Mouse (Mus musculus) intestine, embryonic 16.5 days (tissue): ENCODE results near the gene Pcsk1n. TPM values are rescaled to one million over a fixed set of nuclear protein-coding genes. Genes with fewer than 3 reads are reported as not detected.
A peak's percentile ranks its signal among the peaks of the same experiment; 100 is the strongest.

Experiments
- ATAC-seq: fragments of 200-750 bp; cut with Nextera tagmentation; 2 replicates; pipeline ENCODE4 v1.8.0; 2017; ENCODE audit warnings: moderate TSS enrichment, moderate library complexity
- H3K27ac ChIP-seq: fragments of 300-500 bp; sonication (generic); 2 replicates; pipeline ENCODE4 v1.5.1; 2014; ENCODE audit warnings: mild to moderate bottlenecking, low read length
- H3K27me3 ChIP-seq: fragments of 300-500 bp; sonication (generic); replicated peaks from 2 replicates; pipeline ENCODE4 v1.6.1; 2014; ENCODE audit warnings: low read length, control low read depth, mixed read lengths; ENCODE audit not compliant: control insufficient read depth, insufficient read depth
- H3K36me3 ChIP-seq: fragments of 300-500 bp; sonication (generic); 2 replicates; pipeline ENCODE4 v1.6.1; 2014; ENCODE audit warnings: low read length, control low read depth; ENCODE audit not compliant: control insufficient read depth, insufficient read depth
- H3K4me1 ChIP-seq: fragments of 300-500 bp; sonication (generic); 2 replicates; pipeline ENCODE4 v1.6.1; 2014; ENCODE audit warnings: low read length, control low read depth, mixed read lengths; ENCODE audit not compliant: control insufficient read depth, insufficient read depth
- H3K4me2 ChIP-seq: fragments of 300-500 bp; sonication (generic); 2 replicates; pipeline ENCODE4 v1.6.1; 2014; ENCODE audit warnings: low read depth, low read length, control low read depth
- H3K4me3 ChIP-seq: fragments of 300-500 bp; sonication (generic); 2 replicates; pipeline ENCODE4 v1.5.1; 2014; ENCODE audit warnings: mild to moderate bottlenecking, low read length
- H3K9ac ChIP-seq: fragments of 300-500 bp; sonication (generic); 2 replicates; pipeline ENCODE4 v1.6.1; 2014; ENCODE audit warnings: low read depth, low read length
- H3K9me3 ChIP-seq: fragments of 300-500 bp; sonication (generic); 2 replicates; pipeline ENCODE4 v1.6.1; 2016; ENCODE audit warnings: low read length, control low read depth; ENCODE audit not compliant: control insufficient read depth
- WGBS: fragments of 180-500 bp; shearing (Covaris S2); extraction: QIAGEN DNeasy Blood & Tissue Kit; methylation state at CpG from one replicate; pipeline ENCODE4 v1.1.7; 2014; 5-methylcytosine and 5-hydroxymethylcytosine counted together
- polyA plus RNA-seq: library from polyadenylated mRNA; unstranded; fragments of >200 nt; fragmentation: Nextera tagmentation; extraction: Ambion mirVana; gene quantifications from 2 replicates; pipeline ENCODE4 v1.2.1, GENCODE M21; 2015

Pcsk1n gene
- polyA plus RNA-seq, 1 experiment from 2014 or later, result 10.7 TPM

DNA sequence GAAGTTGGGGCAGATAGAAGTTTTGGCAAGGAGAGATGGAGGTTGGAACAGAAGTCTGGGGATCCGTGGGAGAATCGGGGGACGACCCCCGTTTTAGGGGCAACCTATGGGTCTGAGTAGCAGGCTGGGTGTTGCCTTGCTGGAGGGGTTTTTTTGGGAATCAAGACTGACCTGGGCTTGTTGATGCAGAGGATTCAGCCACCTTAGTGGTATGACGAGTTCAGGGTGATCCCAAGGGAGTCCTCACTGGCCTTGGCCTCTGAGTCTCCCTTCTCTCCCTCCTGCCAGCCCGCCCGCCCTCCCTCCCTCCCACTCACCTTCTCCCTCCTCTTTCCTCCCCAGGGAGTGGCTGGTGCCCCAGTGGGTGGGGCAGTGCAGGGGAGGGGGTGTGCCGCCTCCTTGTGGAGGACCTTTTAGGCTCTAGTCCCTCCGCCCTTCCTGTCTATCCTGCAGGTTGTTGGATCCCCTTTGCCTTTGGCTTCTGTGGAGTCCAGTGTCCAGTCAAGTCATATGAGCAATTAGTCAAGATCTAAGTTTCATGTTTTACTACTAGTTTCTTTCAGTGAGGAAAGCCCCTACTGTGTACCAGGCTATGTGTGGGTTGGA, 48.1 kb downstream of the Pcsk1n start:
- Histone ChIP-seq H3K4me3 (no peak overlapping the region), H3K9ac (no peak overlapping the region), H3K27me3 (no peaks in the 10 kb centered on the region), H3K36me3 (no peaks in the 10 kb centered on the region), H3K27ac (no peak overlapping the region), H3K4me1 (no peaks in the 10 kb centered on the region), H3K9me3 (no peaks in the 10 kb centered on the region), H3K4me2 (no peak overlapping the region)
- peak; percentile 63; the same call in 1 of the 2 replicates for ATAC-seq
- WGBS, result 76% methylated on average over 8 of the region's 9 CpGs

DNA sequence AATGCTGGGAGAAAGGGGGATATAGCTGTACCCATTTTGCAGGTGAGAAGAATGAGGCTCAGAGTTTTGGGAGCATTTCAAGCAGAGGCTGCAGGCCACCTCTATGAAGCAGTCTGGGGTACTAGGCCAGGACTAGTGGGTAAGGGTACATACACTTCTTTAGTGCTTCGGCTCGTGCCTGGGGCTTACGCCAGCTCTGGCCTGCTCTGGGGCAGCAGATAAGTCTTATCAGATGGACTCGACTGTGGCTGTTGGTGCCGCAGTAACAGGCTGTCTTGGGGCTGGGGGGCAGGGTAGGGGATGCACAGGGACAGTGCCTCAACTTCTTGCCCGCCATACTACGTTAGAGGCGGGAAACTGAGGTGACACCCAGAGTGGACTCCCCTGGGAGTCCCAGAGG, 48.6 kb downstream of the Pcsk1n start:
- H3K9ac ChIP-seq, result no peak overlapping the region
- no peak overlapping the region for H3K4me2 ChIP-seq
- no peaks in the 10 kb centered on the region for H3K9me3 ChIP-seq
- no peak overlapping the region for H3K27ac ChIP-seq
- H3K27me3 ChIP-seq, result no peaks in the 10 kb centered on the region
- no peak overlapping the region for H3K4me3 ChIP-seq
- no peaks in the 10 kb centered on the region for H3K4me1 ChIP-seq
- ATAC-seq, result no peak
- H3K36me3 ChIP-seq, result no peaks in the 10 kb centered on the region
- WGBS, result 82% methylated on average over 8 of the region's 8 CpGs

- H3K4me1 ChIP-seq, result no peaks in the 10 kb centered on the region
- H3K4me3 ChIP-seq, result no peak overlapping the region
- no peak overlapping the region for H3K4me2 ChIP-seq
- no peaks in the 10 kb centered on the region for H3K9me3 ChIP-seq
- no peaks in the 10 kb centered on the region for H3K36me3 ChIP-seq
- WGBS, result 79% methylated on average over 3 of the region's 3 CpGs
- no peaks in the 10 kb centered on the region for H3K27me3 ChIP-seq
- no peak for ATAC-seq
- H3K27ac ChIP-seq, result no peak overlapping the region
- no peak overlapping the region for H3K9ac ChIP-seq
Measured at GRCm38 (mm10) chrX:7968899-7969298, 49.3 kb downstream of the Pcsk1n start.

GRCm38 (mm10) chrX:7971292-7971691, 51.7 kb downstream of the Pcsk1n start:
- ATAC-seq, result peak; percentile 64
- 67% methylated on average over 4 of the region's 4 CpGs for WGBS
- no peaks in the 10 kb centered on the region for H3K4me1 ChIP-seq

More at GRCm38 (mm10) chrX:7971292-7971691, 51.7 kb downstream of the Pcsk1n start:
- H3K4me2 ChIP-seq, result no peak overlapping the region
- no peaks in the 10 kb centered on the region for H3K36me3 ChIP-seq
- H3K27me3 ChIP-seq, result no peaks in the 10 kb centered on the region
- H3K9ac ChIP-seq, result no peak overlapping the region
- no peak overlapping the region for H3K4me3 ChIP-seq
- H3K27ac ChIP-seq, result no peak overlapping the region
- no peaks in the 10 kb centered on the region for H3K9me3 ChIP-seq

Other genes with a start within 250 kb of the Pcsk1n start
- gene Plp2, start 248.4 kb upstream of the Pcsk1n start, polyA plus RNA-seq, result 187 and 205 TPM in 2 replicates
- 0.71 and 0.93 TPM in 2 replicates for gene Magix, start 238.6 kb upstream of the Pcsk1n start, polyA plus RNA-seq
- gene Gpkow, start 222.7 kb upstream of the Pcsk1n start, polyA plus RNA-seq, result 28.0 and 29.5 TPM in 2 replicates
- gene Wdr45, start 205.5 kb upstream of the Pcsk1n start, polyA plus RNA-seq, result 25.8 and 26.6 TPM in 2 replicates
- 0.37 TPM in 1 of 2 replicates, not detected in the other for gene Gm45208, start 197.6 kb upstream of the Pcsk1n start, polyA plus RNA-seq
- gene Praf2, start 191.4 kb upstream of the Pcsk1n start, polyA plus RNA-seq, result 59.7 and 60.8 TPM in 2 replicates
- 9.2 and 12.0 TPM in 2 replicates for gene Ccdc120, start 168.9 kb upstream of the Pcsk1n start, polyA plus RNA-seq
- gene Tfe3, start 157.3 kb upstream of the Pcsk1n start, polyA plus RNA-seq, result 19.2 and 21.2 TPM in 2 replicates
- 36.6 and 37.5 TPM in 2 replicates for gene Gripap1, start 130.1 kb upstream of the Pcsk1n start, polyA plus RNA-seq
- gene Kcnd1, start 97.5 kb upstream of the Pcsk1n start, polyA plus RNA-seq, result 1.2 and 1.3 TPM in 2 replicates
- gene Otud5, start 78.5 kb upstream of the Pcsk1n start, polyA plus RNA-seq, result 25.9 and 27.7 TPM in 2 replicates
- 13.6 and 15.3 TPM in 2 replicates for gene Pim2, start 41.6 kb upstream of the Pcsk1n start, polyA plus RNA-seq
- gene Slc35a2, start 35.8 kb upstream of the Pcsk1n start, polyA plus RNA-seq, result 46.5 and 50.8 TPM in 2 replicates
- gene Pqbp1, start 20.6 kb upstream of the Pcsk1n start, polyA plus RNA-seq, result 95.3 and 101 TPM in 2 replicates
- gene Timm17b, start 20.5 kb upstream of the Pcsk1n start, polyA plus RNA-seq, result 132 and 141 TPM in 2 replicates
- not detected in 2 replicates for gene Gm10491, start 12.0 kb upstream of the Pcsk1n start, polyA plus RNA-seq
- gene Gm10490, start 10.3 kb upstream of the Pcsk1n start, polyA plus RNA-seq, result not detected in 2 replicates
- gene Eras, start 8.8 kb downstream of the Pcsk1n start, polyA plus RNA-seq, result not detected in 2 replicates
- gene Hdac6, start 28.1 kb downstream of the Pcsk1n start, polyA plus RNA-seq, result 16.8 and 17.3 TPM in 2 replicates
- gene Gata1, start 58.2 kb downstream of the Pcsk1n start, polyA plus RNA-seq, result 0.93 and 2.5 TPM in 2 replicates
- 8.8 and 12.7 TPM in 2 replicates for gene Glod5, start 98.7 kb downstream of the Pcsk1n start, polyA plus RNA-seq
- gene Suv39h1, start 154.9 kb downstream of the Pcsk1n start, polyA plus RNA-seq, result 36.7 and 43.7 TPM in 2 replicates
- 0.61 and 0.87 TPM in 2 replicates for gene Was, start 170.7 kb downstream of the Pcsk1n start, polyA plus RNA-seq
- 19.8 and 22.3 TPM in 2 replicates for gene Wdr13, start 213.1 kb downstream of the Pcsk1n start, polyA plus RNA-seq
- 372 and 405 TPM in 2 replicates for gene Rbm3, start 226.1 kb downstream of the Pcsk1n start, polyA plus RNA-seq